Comparison of ENCODE assay signal across 9 mouse cellular contexts in the genomic region with DNA sequence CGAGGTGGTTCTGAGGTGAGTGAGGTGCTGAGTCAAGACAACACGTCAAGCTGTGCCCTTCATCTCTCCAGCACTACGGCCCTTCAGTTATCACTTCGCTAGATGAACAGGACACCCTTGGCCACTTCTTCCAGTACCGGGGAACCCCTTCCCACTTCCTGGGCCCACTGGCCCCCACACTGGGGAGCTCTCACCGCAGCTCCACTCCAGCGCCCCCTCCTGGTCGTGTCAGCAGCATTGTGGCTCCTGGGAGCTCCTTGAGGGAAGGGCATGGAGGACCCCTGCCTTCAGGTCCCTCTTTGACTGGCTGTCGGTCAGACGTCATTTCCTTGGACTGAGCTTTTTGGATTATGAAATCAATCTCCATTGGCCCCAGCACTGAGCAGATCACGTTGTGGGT. TPM values are rescaled to one million over a fixed set of nuclear protein-coding genes. Genes with fewer than 3 reads are reported as not detected.
A peak's percentile ranks its signal among the peaks of the same experiment; 100 is the strongest.
DNase-seq lines count a peak whose midpoint lies in the region; TF ChIP-seq lines count a peak whose summit lies in the region.
"Had no signal": no experiment of that assay in that cellular context is flagged by ENCODE, and none has a peak within 500 bp of the region (broad histone marks: within the 10 kb centered on the region; RNA-seq: fewer than 3 reads in every experiment).

No protein-coding gene starts in this region.

- TF ChIP-seq CTCF in left cerebral cortex, adult 2 months (IDR thresholded peaks at IDR 0.05) = peak; percentile 53
- peak; percentile 74 for TF ChIP-seq CTCF in ES-Bruce4 (IDR thresholded peaks at IDR 0.05; ENCODE audit: low read depth, low read length)

- no peak for TF ChIP-seq EP300 in ES-Bruce4 (IDR thresholded peaks at IDR 0.05; ENCODE audit: insufficient read depth, low read depth, low read length)

- H3K27ac ChIP-seq in left cerebral cortex, adult 2 months = no peak overlapping the region
- H3K27ac ChIP-seq in ES-Bruce4 (ENCODE audit: insufficient read depth, low read length) = no peak overlapping the region

- no peak for TF ChIP-seq POLR2A in ES-Bruce4 (IDR thresholded peaks at IDR 0.05; ENCODE audit: insufficient read depth, low read length)

- no peak overlapping the region for H3K9ac ChIP-seq in ES-Bruce4 (ENCODE audit: low read depth, poor library complexity, severe bottlenecking)

- peaks cover 29% of the 10 kb centered on the region for H3K36me3 ChIP-seq in ES-Bruce4 (ENCODE audit: control insufficient read depth, insufficient read depth, low read length, poor library complexity, severe bottlenecking)

- H3K4me3 ChIP-seq in left cerebral cortex, adult 2 months = no peak overlapping the region
- H3K4me3 ChIP-seq in ES-Bruce4 (ENCODE audit: low read depth, low read length) = no peak overlapping the region

- no peaks in the 10 kb centered on the region for H3K9me3 ChIP-seq in ES-Bruce4 (replicated peaks; ENCODE audit: control insufficient read depth, insufficient read depth, low read length, poor library complexity, severe bottlenecking)
- H3K9me3 ChIP-seq: G1E had no signal

- intact Hi-C loops in left cerebral cortex, adult 2 months (cut with DNase I) = no loop called here

- DNase-seq in cerebellum, postnatal 10 days = peak; percentile 46 to 57
- DNase-seq in cerebellum, adult 8-10 months = no peak
- DNase-seq in left cerebral cortex, adult 2 months (ENCODE audit: extremely low spot score in 1 of 2, low spot score in 2 of 2) = no peak
- no peak for DNase-seq in left cerebral cortex, adult 18-20 months (ENCODE audit: low spot score in 2 of 2)
- DNase-seq in natural killer cell, adult 2 months (ENCODE audit: low spot score in 2 of 2) = peak; percentile 21 to 35
- DNase-seq in layer of hippocampus, postnatal 36 days = no peak
- no peak for DNase-seq in left cerebral cortex, adult 9 months (ENCODE audit: low spot score in 2 of 2)

- H3K27me3 ChIP-seq in ES-Bruce4 (ENCODE audit: control insufficient read depth, insufficient read depth, low read length, poor library complexity, severe bottlenecking) = no peaks in the 10 kb centered on the region

- H3K4me1 ChIP-seq in ES-Bruce4 (ENCODE audit: control insufficient read depth, insufficient read depth, low read length) = peaks cover 10% of the 10 kb centered on the region

RNA-seq across cellular contexts. Expression of a gene that starts 3.6 kb away (rescaled TPM):
- 10 to 100 TPM in 1 of 2 experiments, 1 to 10 TPM in 1; 8.7 to 10.4 TPM for total RNA-seq in left cerebral cortex, adult 2 months (2021)
- total RNA-seq in left cerebral cortex, adult 18-20 months (2021) = 10 to 100 TPM; 12.4 to 14.9 TPM
- 9.9 and 10.7 TPM in 2 replicates for polyA plus RNA-seq in ES-Bruce4 (2011; ENCODE audit: insufficient read depth, insufficient read length, low read depth, missing spikeins)
- 10 to 100 TPM; 10.8 to 15.2 TPM for total RNA-seq in layer of hippocampus, postnatal 36 days (2021)

RNA-seq across cellular contexts. Expression of a gene that starts 8.6 kb away (rescaled TPM):
- total RNA-seq in left cerebral cortex, adult 2 months (2021) = 10 to 100 TPM; 23.6 to 30.3 TPM
- 10 to 100 TPM; 34.5 to 34.8 TPM for total RNA-seq in left cerebral cortex, adult 18-20 months (2021)
- 31.8 and 42.1 TPM in 2 replicates for polyA plus RNA-seq in ES-Bruce4 (2011; ENCODE audit: insufficient read depth, insufficient read length, low read depth, missing spikeins)
- 10 to 100 TPM; 26.1 to 27.5 TPM for total RNA-seq in layer of hippocampus, postnatal 36 days (2021)

RNA-seq across cellular contexts. Expression of a gene that starts 22.6 kb away (rescaled TPM):
- total RNA-seq in left cerebral cortex, adult 2 months (2021) = 10 to 100 TPM; 22.7 to 25.3 TPM
- total RNA-seq in left cerebral cortex, adult 18-20 months (2021) = 10 to 100 TPM; 21.5 to 24.8 TPM
- polyA plus RNA-seq in ES-Bruce4 (2011; ENCODE audit: insufficient read depth, insufficient read length, low read depth, missing spikeins) = 43.0 and 46.6 TPM in 2 replicates
- total RNA-seq in layer of hippocampus, postnatal 36 days (2021) = 10 to 100 TPM; 22.0 to 24.1 TPM

RNA-seq across cellular contexts. Expression of a gene that starts 22.7 kb away (rescaled TPM):
- 10 to 100 TPM; 58.3 to 61.9 TPM for total RNA-seq in left cerebral cortex, adult 2 months (2021)
- total RNA-seq in left cerebral cortex, adult 18-20 months (2021) = 10 to 100 TPM; 61.8 to 65.3 TPM
- polyA plus RNA-seq in ES-Bruce4 (2011; ENCODE audit: insufficient read depth, insufficient read length, low read depth, missing spikeins) = 49.9 and 52.3 TPM in 2 replicates
- 10 to 100 TPM; 54.1 to 60.0 TPM for total RNA-seq in layer of hippocampus, postnatal 36 days (2021)

RNA-seq across cellular contexts. Expression of a gene that starts 34.8 kb away (rescaled TPM):
- 1 to 10 TPM; 8.3 to 9.5 TPM for total RNA-seq in left cerebral cortex, adult 2 months (2021)
- 1 to 10 TPM; 8.1 to 9.0 TPM for total RNA-seq in left cerebral cortex, adult 18-20 months (2021)
- 3.5 and 3.7 TPM in 2 replicates for polyA plus RNA-seq in ES-Bruce4 (2011; ENCODE audit: insufficient read depth, insufficient read length, low read depth, missing spikeins)
- total RNA-seq in layer of hippocampus, postnatal 36 days (2021) = 1 to 10 TPM; 4.3 to 5.1 TPM
- total RNA-seq: G1E had no signal
- polyA plus RNA-seq: G1E had no signal

Comparison
In these comparisons a context has a peak if more than half of its experiments do, and no peak if none do; other contexts are left out.
1. DNase-seq: peak in cerebellum, postnatal 10 days (2 of 2) and natural killer cell, adult 2 months (2 of 2); none in cerebellum, adult 8-10 months (single experiment), left cerebral cortex, adult 2 months (0 of 2), left cerebral cortex, adult 18-20 months (0 of 2), layer of hippocampus, postnatal 36 days (0 of 2) and left cerebral cortex, adult 9 months (0 of 2).